Mouse (Mus musculus): Measurements from ENCODE around the gene Daam1.

- TF ChIP-seq CTCF (conservative IDR thresholded peaks at IDR 0.05; ENCODE audit: low read length) = no peak
- no peak for TF ChIP-seq POU5F1 (IDR thresholded peaks at IDR 0.05; ENCODE audit: borderline replicate concordance, low read length)
- TF ChIP-seq NANOG (IDR thresholded peaks at IDR 0.05; ENCODE audit: borderline replicate concordance, low read length) = no peak
These were observed 68.0 kb downstream of the Daam1 start for GRCm38 (mm10) chr12:71898666-71899520.
